Mouse (Mus musculus) gastrocnemius, postnatal 25 days (tissue): Measurements from ENCODE around the gene Tmem139. TPM values are rescaled to one million over a fixed set of nuclear protein-coding genes. Genes with fewer than 3 reads are reported as not detected.

ENCODE experiments used
- DNase-seq: peaks from one replicate; pipeline ENCODE4 v3.0.0; 2022
- total RNA-seq, 2 experiments: library from RNA; stranded (reverse); gene quantifications; 1 replicate in 1 of 2; 2 replicates in 1 of 2; pipeline ENCODE4 v1.2.3; 2021

The Tmem139 gene
- total RNA-seq, 2 experiments from 2014 or later: not detected

GRCm38 (mm10) chr6:42276151-42276550, 14.4 kb downstream of the Tmem139 start:
- no peak for DNase-seq

- DNase-seq: peak; percentile 44
Observed at GRCm38 (mm10) chr6:42282865-42283528, 21.2 kb downstream of the Tmem139 start.

- DNase-seq: peak; percentile 76
Observed at GRCm38 (mm10) chr6:42286448-42286847, 24.7 kb downstream of the Tmem139 start, which contains the start of gene Clcn1. Clcn1 (plus strand) TSS chr6:42286685.

- DNase-seq: no peak
Observed at GRCm38 (mm10) chr6:42287562-42287961, 25.8 kb downstream of the Tmem139 start.

- DNase-seq: no peak
Observed at GRCm38 (mm10) chr6:42293327-42293726, 31.6 kb downstream of the Tmem139 start.

GRCm38 (mm10) chr6:42295549-42296094, 33.9 kb downstream of the Tmem139 start:
- no peak for DNase-seq

- no peak for DNase-seq
Observed at GRCm38 (mm10) chr6:42299362-42299761, 37.6 kb downstream of the Tmem139 start.

- no peak for DNase-seq
Observed at GRCm38 (mm10) chr6:42309816-42310378, 48.1 kb downstream of the Tmem139 start.

- no peak for DNase-seq
Observed at GRCm38 (mm10) chr6:42310427-42311053, 48.8 kb downstream of the Tmem139 start.

Other genes starting within 250 kb of the Tmem139 start
- gene Sva, start 223.6 kb upstream of the Tmem139 start, total RNA-seq: not detected
- not detected for gene Tas2r139, start 121.0 kb upstream of the Tmem139 start, total RNA-seq
- gene Tas2r144, start 46.6 kb upstream of the Tmem139 start, total RNA-seq: not detected
- 10 to 100 TPM; 29.6 to 39.7 TPM for gene Gstk1, start 16.0 kb upstream of the Tmem139 start, total RNA-seq
- 1 to 10 TPM; 5.0 to 5.1 TPM for gene Casp2, start 3.0 kb downstream of the Tmem139 start, total RNA-seq
- 100 to 1,000 TPM; 105 to 116 TPM for gene Clcn1, start 24.7 kb downstream of the Tmem139 start, total RNA-seq
- under 1 TPM; 0.41 to 0.54 TPM for gene Fam131b, start 62.7 kb downstream of the Tmem139 start, total RNA-seq
- gene Zyx, start 87.7 kb downstream of the Tmem139 start, total RNA-seq: 10 to 100 TPM; 28.8 to 32.3 TPM
- under 1 TPM; 0.15 to 0.32 TPM for gene Epha1, start 111.3 kb downstream of the Tmem139 start, total RNA-seq
- not detected for gene Tas2r143, start 138.3 kb downstream of the Tmem139 start, total RNA-seq
- not detected for gene Tas2r135, start 143.5 kb downstream of the Tmem139 start, total RNA-seq
- not detected for gene Tas2r126, start 172.6 kb downstream of the Tmem139 start, total RNA-seq
- not detected for gene Olfr458, start 203.2 kb downstream of the Tmem139 start, total RNA-seq
- not detected for gene Olfr457, start 214.4 kb downstream of the Tmem139 start, total RNA-seq
- gene Olfr456, start 225.2 kb downstream of the Tmem139 start, total RNA-seq: not detected